Mouse (Mus musculus) C2C12 (cell line): ENCODE measurements at regions not wholly inside any gene's neighbourhood (a gene's known extent, or its start where the extent isn't known, plus 50 kb on each side); places are given as distances from the start of the nearest gene placed in this dataset.

ENCODE experiments used
- H3K27me3 ChIP-seq: one replicate; pipeline ENCODE4 v1.6.1; 2011; ENCODE audit not compliant: control insufficient read depth, insufficient read depth, insufficient read length
- H3K36me3 ChIP-seq: one replicate; pipeline ENCODE4 v1.6.1; 2011; ENCODE audit not compliant: control insufficient read depth, insufficient read depth
- H3K4me3 ChIP-seq: one replicate; pipeline ENCODE4 v1.5.1; 2011; ENCODE audit warnings: mild to moderate bottlenecking, control low read depth; ENCODE audit not compliant: poor library complexity, insufficient read depth, severe bottlenecking
- H3K79me2 ChIP-seq: one replicate; pipeline ENCODE4 v1.6.1; 2011; ENCODE audit not compliant: control insufficient read depth, insufficient read depth
- H3K79me3 ChIP-seq: one replicate; pipeline ENCODE4 v1.6.1; 2011; ENCODE audit warnings: low read depth, control low read depth
- H3ac ChIP-seq: one replicate; pipeline ENCODE3; 2011; ENCODE audit warnings: low read depth; ENCODE audit not compliant: control insufficient read depth, insufficient read length
- CEBPB ChIP-seq: IDR thresholded peaks from one replicate; pipeline ENCODE4 v1.6.1; 2011; ENCODE audit warnings: low read depth, mild to moderate bottlenecking, control low read depth, moderate library complexity
- CTCF ChIP-seq: IDR thresholded peaks from one replicate; pipeline ENCODE4 v1.5.1; 2011; ENCODE audit not compliant: control insufficient read depth, insufficient read depth, insufficient read length
- FOSL1 ChIP-seq: IDR thresholded peaks from one replicate; pipeline ENCODE4 v1.8.0; 2011; ENCODE audit warnings: mild to moderate bottlenecking, low read length; ENCODE audit not compliant: poor library complexity, insufficient read depth, severe bottlenecking
- MAX ChIP-seq: IDR thresholded peaks from one replicate; pipeline ENCODE4 v1.6.1; 2011; ENCODE audit warnings: mild to moderate bottlenecking, control low read depth
- MYOD1 ChIP-seq: IDR thresholded peaks from one replicate; pipeline ENCODE4 v1.6.1; 2011; ENCODE audit warnings: low read depth; ENCODE audit not compliant: control insufficient read depth, insufficient read length
- MYOG ChIP-seq: IDR thresholded peaks from one replicate; pipeline ENCODE4 v1.6.1; 2011; ENCODE audit not compliant: control insufficient read depth, insufficient read length; ENCODE audit errors: extremely low read depth
- USF1 ChIP-seq: IDR thresholded peaks from one replicate; pipeline ENCODE4 v1.6.1; 2011; ENCODE audit warnings: low read depth, mild to moderate bottlenecking, control low read depth, moderate library complexity

DNA sequence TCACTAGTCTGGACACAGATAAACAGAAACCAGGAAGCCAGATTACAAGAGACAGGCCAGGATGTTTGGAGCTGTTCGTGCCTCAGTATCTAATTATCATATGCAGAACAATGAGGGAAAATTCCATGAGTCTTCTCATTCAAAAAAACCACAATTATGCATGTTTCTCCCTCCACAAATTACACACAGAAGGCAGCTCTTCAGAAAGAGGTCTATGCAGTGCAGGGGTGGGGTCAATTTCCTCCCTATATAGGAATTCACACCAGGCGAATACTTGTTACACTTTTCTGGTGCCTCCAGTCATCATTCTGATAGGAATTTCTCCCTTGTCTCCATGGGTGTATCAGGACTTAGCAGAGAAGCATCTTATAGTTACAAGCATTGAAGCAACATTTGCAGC lies 222.1 kb upstream of the Ercc4 start:
- H3K36me3 ChIP-seq, result no peaks in the 10 kb centered on the region
- no peak overlapping the region for H3K4me3 ChIP-seq
- no peaks in the 10 kb centered on the region for H3K27me3 ChIP-seq
- no peaks in the 10 kb centered on the region for H3K79me3 ChIP-seq
- no peaks in the 10 kb centered on the region for H3K79me2 ChIP-seq
- no peak overlapping the region for H3ac ChIP-seq
- TF ChIP-seq MYOG, result no peak
- no peak for TF ChIP-seq MAX
- TF ChIP-seq CTCF, result no peak
- TF ChIP-seq USF1, result no peak
- no peak for TF ChIP-seq CEBPB
- TF ChIP-seq FOSL1, result no peak
- no peak for TF ChIP-seq MYOD1

DNA sequence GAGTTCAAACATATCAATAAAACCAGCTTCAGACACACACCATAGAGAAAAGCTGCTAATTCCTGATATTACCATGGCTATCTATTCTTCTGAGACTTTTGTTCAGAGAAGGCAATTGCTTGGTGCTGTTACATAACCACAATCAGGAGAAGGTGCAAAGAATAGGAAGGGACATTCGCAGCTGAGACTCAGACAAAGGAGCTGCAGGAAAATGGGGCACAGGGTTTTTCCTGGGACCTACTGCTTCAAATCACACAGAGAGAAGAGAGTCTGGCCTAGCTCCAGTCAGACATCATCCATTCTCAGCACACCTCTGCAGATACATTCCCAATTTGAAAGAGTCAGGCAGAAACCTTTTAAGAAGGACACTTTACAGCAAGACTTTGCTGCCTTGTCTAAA lies 219.4 kb upstream of the Ercc4 start:
- H3K79me3 ChIP-seq, result no peaks in the 10 kb centered on the region

DNA sequence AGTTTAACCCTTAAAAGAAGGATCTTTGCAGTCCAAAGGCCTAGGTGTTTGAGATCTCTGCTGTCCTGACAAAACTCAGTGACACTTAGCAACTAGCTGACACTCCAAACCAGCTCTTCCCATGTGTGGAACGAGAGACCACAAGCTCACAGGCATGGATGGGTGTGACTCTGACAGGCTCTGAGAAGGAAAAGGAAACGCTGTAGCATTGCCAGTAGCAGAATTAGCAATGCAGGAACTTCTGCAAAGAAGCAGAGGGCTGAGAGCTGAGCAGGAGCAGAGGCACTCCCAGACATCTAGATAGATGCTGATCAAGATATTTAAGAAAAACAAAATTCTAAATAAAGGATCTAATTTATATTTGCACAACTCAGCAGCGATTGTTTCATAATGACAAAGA lies 218.9 kb upstream of the Ercc4 start:
- no peak overlapping the region for H3ac ChIP-seq
- H3K79me3 ChIP-seq, result no peaks in the 10 kb centered on the region
- no peak overlapping the region for H3K4me3 ChIP-seq
- H3K36me3 ChIP-seq, result no peaks in the 10 kb centered on the region
- H3K79me2 ChIP-seq, result no peaks in the 10 kb centered on the region
- TF ChIP-seq USF1, result no peak
- TF ChIP-seq CTCF, result no peak
- no peak for TF ChIP-seq MAX
- TF ChIP-seq FOSL1, result no peak
- no peak for TF ChIP-seq CEBPB
- TF ChIP-seq MYOD1, result no peak
- TF ChIP-seq MYOG, result no peak
- H3K27me3 ChIP-seq, result no peaks in the 10 kb centered on the region

More for the DNA sequence above, 219.4 kb upstream of the Ercc4 start:
- no peaks in the 10 kb centered on the region for H3K36me3 ChIP-seq
- H3K79me2 ChIP-seq, result no peaks in the 10 kb centered on the region
- H3ac ChIP-seq, result no peak overlapping the region
- no peaks in the 10 kb centered on the region for H3K27me3 ChIP-seq
- no peak overlapping the region for H3K4me3 ChIP-seq
- no peak for TF ChIP-seq CTCF
- no peak for TF ChIP-seq CEBPB
- TF ChIP-seq MYOG, result no peak
- TF ChIP-seq FOSL1, result no peak
- no peak for TF ChIP-seq MYOD1
- TF ChIP-seq USF1, result no peak
- no peak for TF ChIP-seq MAX

DNA sequence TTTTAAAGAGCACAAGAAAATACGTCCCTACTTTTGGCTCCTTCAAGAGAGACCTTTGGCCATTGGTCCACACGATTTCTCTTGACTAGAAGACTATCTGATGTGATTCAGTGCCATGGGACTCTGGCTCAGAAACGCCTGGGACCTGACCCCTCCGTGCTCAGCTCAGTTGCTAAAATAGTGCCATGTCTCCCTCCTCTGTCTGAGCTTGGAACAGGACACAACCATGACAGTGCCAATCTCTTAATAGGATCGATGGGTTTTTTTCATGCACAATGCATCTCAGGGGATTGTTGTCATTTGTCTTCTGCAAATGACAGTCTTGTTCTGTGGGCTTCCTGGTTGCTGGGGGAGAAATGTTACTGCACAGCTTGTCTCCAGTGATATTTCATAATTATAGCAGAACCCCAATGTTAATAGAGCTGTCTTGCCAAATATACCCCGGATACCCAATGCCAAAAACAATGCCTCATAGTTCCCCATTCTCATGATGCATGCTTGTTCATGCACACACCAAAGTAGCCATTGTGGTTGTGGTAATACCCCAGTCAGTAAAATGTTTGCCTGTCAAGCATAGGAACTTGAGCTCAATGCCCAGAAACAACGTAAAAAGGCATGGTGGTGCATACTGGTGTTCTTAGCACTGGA lies 216.7 kb upstream of the Ercc4 start:
- H3ac ChIP-seq, result no peak overlapping the region
- H3K27me3 ChIP-seq, result no peaks in the 10 kb centered on the region
- H3K79me2 ChIP-seq, result no peaks in the 10 kb centered on the region
- H3K79me3 ChIP-seq, result no peaks in the 10 kb centered on the region
- H3K4me3 ChIP-seq, result no peak overlapping the region
- TF ChIP-seq MAX (no peak), CEBPB (no peak), FOSL1 (no peak), MYOG (no peak), CTCF (no peak), MYOD1 (no peak), USF1 (no peak)
- H3K36me3 ChIP-seq, result no peaks in the 10 kb centered on the region

DNA sequence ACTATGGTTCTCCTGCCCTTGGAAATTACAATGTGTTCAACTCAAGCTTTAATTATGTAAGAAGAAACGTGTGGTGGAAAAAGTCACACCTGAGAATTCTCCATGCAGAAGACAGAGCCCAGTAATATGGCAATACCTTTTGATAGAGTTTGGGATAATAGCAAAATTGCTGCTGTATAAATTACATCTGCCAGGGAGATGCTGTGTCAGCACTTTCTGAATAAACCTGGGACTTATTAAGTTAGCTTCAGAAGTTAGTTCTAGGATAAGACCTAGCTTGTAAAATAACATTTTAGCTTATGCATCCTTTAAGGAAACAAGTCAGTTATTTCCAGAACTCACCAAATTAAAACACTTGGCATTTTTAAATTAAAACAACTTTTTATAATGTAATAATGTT lies 212.2 kb upstream of the Ercc4 start:
- Histone ChIP-seq H3K4me3 (no peak overlapping the region), H3ac (no peak overlapping the region), H3K36me3 (no peaks in the 10 kb centered on the region), H3K27me3 (no peaks in the 10 kb centered on the region), H3K79me3 (no peaks in the 10 kb centered on the region), H3K79me2 (no peaks in the 10 kb centered on the region)
- TF ChIP-seq FOSL1 (no peak), USF1 (no peak), MAX (no peak), MYOG (no peak), MYOD1 (no peak), CTCF (no peak), CEBPB (no peak)

DNA sequence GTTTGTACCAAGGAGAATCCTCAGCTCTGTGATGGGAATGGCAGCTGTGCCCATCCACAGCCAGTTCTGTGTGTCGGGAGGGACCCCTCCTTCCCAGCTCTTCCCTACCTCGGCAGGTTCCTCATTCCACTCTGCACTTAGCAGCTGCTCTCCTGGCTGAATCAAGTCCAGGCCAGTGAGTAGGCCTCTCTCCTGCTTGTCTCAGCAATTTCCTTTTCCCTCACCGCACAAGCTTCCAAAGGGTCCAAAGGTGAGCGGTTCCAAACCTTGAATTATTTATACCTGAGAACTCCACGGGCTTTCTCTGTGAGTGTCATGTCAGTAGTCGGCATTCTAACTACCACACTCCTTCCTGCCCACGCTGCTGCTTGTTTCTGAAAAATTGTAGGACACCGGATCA lies 208.8 kb upstream of the Ercc4 start:
- Histone ChIP-seq H3K79me3 (no peaks in the 10 kb centered on the region), H3K79me2 (no peaks in the 10 kb centered on the region), H3K4me3 (no peak overlapping the region), H3K27me3 (no peaks in the 10 kb centered on the region), H3ac (no peak overlapping the region), H3K36me3 (no peaks in the 10 kb centered on the region)
- TF ChIP-seq MYOG, result no peak
- no peak for TF ChIP-seq USF1
- no peak for TF ChIP-seq CEBPB
- TF ChIP-seq CTCF, result no peak
- no peak for TF ChIP-seq MYOD1
- TF ChIP-seq FOSL1, result no peak
- no peak for TF ChIP-seq MAX
